Mouse (Mus musculus) heart, postnatal 0 days (tissue): ENCODE measurements at regions not wholly inside any gene's neighbourhood (a gene's known extent, or its start where the extent isn't known, plus 50 kb on each side); places are given as distances from the start of the nearest gene placed in this dataset.

Experiments
- ATAC-seq: fragments of 200-750 bp; cut with Nextera tagmentation; 2 replicates; pipeline ENCODE4 v1.8.0; 2017; ENCODE audit warnings: low read depth, moderate number of reproducible peaks, moderate library complexity; ENCODE audit not compliant: insufficient read depth
- DNase-seq: peaks from one replicate; pipeline ENCODE4 v3.0.0-alpha.2; 2016; ENCODE audit warnings: low spot score
- H3K27ac ChIP-seq: fragments of 300-500 bp; sonication (generic); 2 replicates; pipeline ENCODE4 v1.5.1; 2014; ENCODE audit warnings: low read depth, mild to moderate bottlenecking
- H3K27me3 ChIP-seq: fragments of 300-500 bp; sonication (generic); 2 replicates; pipeline ENCODE4 v1.6.1; 2014; ENCODE audit warnings: low read length, mixed read lengths; ENCODE audit not compliant: control insufficient read depth, insufficient read depth
- H3K36me3 ChIP-seq: fragments of 300-500 bp; sonication (generic); replicated peaks from 2 replicates; pipeline ENCODE4 v1.6.1; 2014; ENCODE audit warnings: low read length, mixed read lengths; ENCODE audit not compliant: control insufficient read depth, insufficient read depth
- H3K4me1 ChIP-seq: fragments of 300-500 bp; sonication (generic); 2 replicates; pipeline ENCODE4 v1.6.1; 2014; ENCODE audit warnings: antibody characterized with exemption; ENCODE audit not compliant: control insufficient read depth, insufficient read depth
- H3K4me2 ChIP-seq: fragments of 300-500 bp; sonication (generic); 2 replicates; pipeline ENCODE4 v1.6.1; 2014; ENCODE audit warnings: low read depth, mild to moderate bottlenecking, low read length, moderate library complexity
- H3K4me3 ChIP-seq: fragments of 300-500 bp; sonication (generic); 2 replicates; pipeline ENCODE4 v1.5.1; 2014; ENCODE audit warnings: low read depth, low read length
- H3K9ac ChIP-seq: fragments of 300-500 bp; sonication (generic); replicated peaks from 2 replicates; pipeline ENCODE4 v1.6.1; 2014; ENCODE audit warnings: low read depth, low read length, mixed read lengths
- H3K9me3 ChIP-seq: fragments of 300-500 bp; sonication (generic); replicated peaks from 2 replicates; pipeline ENCODE4 v1.6.1; 2016; ENCODE audit warnings: low read length; ENCODE audit not compliant: control insufficient read depth
- CTCF ChIP-seq: IDR thresholded peaks from 2 replicates; pipeline ENCODE4 v1.5.1; 2016; ENCODE audit warnings: antibody characterized with exemption, control low read depth, low read depth
- EP300 ChIP-seq: IDR thresholded peaks from 2 replicates; pipeline ENCODE4 v1.6.1; 2016; ENCODE audit warnings: antibody characterized with exemption, low read depth
- WGBS: fragments of 180-500 bp; shearing (Covaris S2); extraction: QIAGEN DNeasy Blood & Tissue Kit; methylation state at CpG from one replicate; pipeline ENCODE4 v1.1.7; 2014; 5-methylcytosine and 5-hydroxymethylcytosine counted together

DNA sequence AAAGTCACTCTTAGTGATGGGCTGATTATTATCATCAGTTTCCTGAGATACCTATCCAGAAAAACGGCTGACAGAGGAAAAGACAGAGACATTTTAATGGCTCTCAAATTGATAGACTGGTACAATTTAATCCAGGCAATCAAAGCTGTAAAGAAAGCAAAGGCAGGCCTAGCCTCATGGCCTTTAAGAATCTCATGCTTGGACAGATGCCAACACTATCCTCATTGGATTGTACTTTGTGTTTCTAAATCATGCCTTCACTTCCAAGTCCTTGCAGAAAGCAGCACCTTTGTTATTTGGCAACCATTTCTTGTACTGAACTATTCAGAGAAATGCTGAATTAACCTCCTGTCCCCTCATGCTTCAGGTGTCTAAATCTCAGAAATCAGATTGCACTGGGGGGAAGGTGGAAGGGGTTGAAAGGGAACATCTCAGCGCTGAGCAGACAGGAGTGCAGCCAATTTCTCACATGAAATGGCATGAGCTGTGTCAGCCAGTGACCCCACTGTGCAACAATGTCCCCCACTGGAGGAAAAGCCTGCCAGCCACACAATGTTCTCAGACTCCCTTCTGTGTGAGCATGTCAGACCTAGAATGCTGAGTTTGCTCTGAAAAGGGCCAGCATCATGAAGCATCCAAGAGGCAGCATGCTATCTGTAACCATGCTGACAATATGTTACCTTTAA lies 787.1 kb downstream of the Plod2 start:
- H3K4me1 ChIP-seq, result no peaks in the 10 kb centered on the region
- no peak overlapping the region for H3K4me2 ChIP-seq
- no peak for ATAC-seq
- no peaks in the 10 kb centered on the region for H3K27me3 ChIP-seq
- no peak overlapping the region for H3K27ac ChIP-seq
- 39% methylated on average over 2 of the region's 2 CpGs for WGBS
- no peaks in the 10 kb centered on the region for H3K9me3 ChIP-seq
- TF ChIP-seq EP300 (no peak), CTCF (no peak)
- no peaks in the 10 kb centered on the region for H3K36me3 ChIP-seq
- H3K4me3 ChIP-seq, result no peak overlapping the region
- DNase-seq, result no peak
- no peak overlapping the region for H3K9ac ChIP-seq
